Mouse (Mus musculus) CH12.LX (cell line): ENCODE measurements around the gene Pde6d.

Experiments
- CTCF ChIP-seq, 2 experiments: IDR thresholded peaks in 1 of 2; conservative IDR thresholded peaks in 1 of 2; 2 replicates each; pipeline ENCODE4 v1.5.1; 2011 to 2012; ENCODE audit warnings: low read depth in 2 of 2, low read length in 2 of 2, improper control_type of control experiment in 1 of 2, inconsistent platforms in 1 of 2, mild to moderate bottlenecking in 1 of 2, moderate library complexity in 1 of 2
- GABPA ChIP-seq: IDR thresholded peaks from 2 replicates; pipeline ENCODE4 v1.6.1; 2012; ENCODE audit warnings: low read depth, low read length, improper control_type of control experiment, inconsistent platforms; ENCODE audit not compliant: insufficient replicate concordance
- HCFC1 ChIP-seq: IDR thresholded peaks from 2 replicates; pipeline ENCODE4 v1.6.1; 2012; ENCODE audit warnings: low read depth, mild to moderate bottlenecking, inconsistent platforms, low read length, improper control_type of control experiment
- POLR2A ChIP-seq: IDR thresholded peaks from 2 replicates; pipeline ENCODE4 v1.6.1; 2011; ENCODE audit warnings: low read depth, mild to moderate bottlenecking, improper control_type of control experiment, low read length
- RAD21 ChIP-seq: IDR thresholded peaks from 2 replicates; pipeline ENCODE4 v1.6.1; 2011; ENCODE audit warnings: low read depth, mild to moderate bottlenecking, low read length, improper control_type of control experiment, moderate library complexity
- UBTF ChIP-seq: IDR thresholded peaks from 2 replicates; pipeline ENCODE4 v1.6.1; 2012; ENCODE audit warnings: low read depth, mild to moderate bottlenecking, inconsistent platforms, low read length, improper control_type of control experiment, moderate library complexity
- USF1 ChIP-seq: IDR thresholded peaks from 2 replicates; pipeline ENCODE4 v1.6.1; 2014; ENCODE audit warnings: low read depth, mild to moderate bottlenecking, inconsistent platforms, low read length, improper control_type of control experiment

DNA sequence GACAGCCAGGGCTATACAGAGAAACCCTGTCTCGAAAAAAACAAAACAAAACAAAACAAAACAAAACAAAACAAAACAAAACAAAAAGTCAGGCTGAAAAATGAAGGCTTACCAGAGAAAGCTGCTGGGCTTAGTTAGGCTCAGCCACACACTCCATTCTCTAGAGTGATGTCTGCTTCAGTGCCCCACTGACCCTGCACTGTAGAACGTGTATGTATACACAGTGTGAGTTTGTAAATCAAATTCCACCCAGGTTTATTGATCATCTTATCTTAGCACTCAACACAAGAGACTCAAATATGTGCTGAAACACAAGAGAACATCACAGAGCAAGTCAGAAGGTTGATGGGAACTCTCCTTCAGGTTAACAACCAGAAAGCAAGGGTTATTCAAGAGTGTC, 14.0 kb downstream of the Pde6d start:
- TF ChIP-seq POLR2A (no peak), CTCF (conservative IDR thresholded peaks at IDR 0.05 in 1 of 2, IDR thresholded peaks at IDR 0.05 in 1 of 2; ENCODE audit: low read depth in 2 of 2, low read length in 2 of 2) (no peak), HCFC1 (no peak), RAD21 (no peak), UBTF (no peak), GABPA (no peak), USF1 (no peak)
